Mouse (Mus musculus) limb, embryonic 14.5 days (tissue): ENCODE data around the gene Gm5152. TPM values are rescaled to one million over a fixed set of nuclear protein-coding genes. Genes with fewer than 3 reads are reported as not detected.
"Not testable (repeated sequence)": the region's sequence is repeated elsewhere in the genome, so short reads cannot be mapped to it uniquely, and the experiment has no call there.

Source experiments
- ATAC-seq: fragments of 200-750 bp; cut with Nextera tagmentation; 2 replicates; pipeline ENCODE4 v1.8.0; 2017; ENCODE audit warnings: low read depth, moderate number of reproducible peaks, moderate TSS enrichment; ENCODE audit not compliant: low FRiP score
- DNase-seq: peaks from one replicate; pipeline ENCODE4 v3.0.0-alpha.2; 2015; ENCODE audit warnings: low spot score
- H3K27ac ChIP-seq: fragments of 300-500 bp; sonication (generic); replicated peaks from 2 replicates; pipeline ENCODE4 v1.5.1; 2014; ENCODE audit warnings: low read depth, mild to moderate bottlenecking, low read length, moderate library complexity, mixed read lengths
- H3K27me3 ChIP-seq: fragments of 300-500 bp; sonication (generic); 2 replicates; pipeline ENCODE4 v1.6.1; 2014; ENCODE audit warnings: low read length, mixed read lengths; ENCODE audit not compliant: control insufficient read depth, insufficient read depth
- H3K36me3 ChIP-seq: fragments of 300-500 bp; sonication (generic); 2 replicates; pipeline ENCODE4 v1.6.1; 2014; ENCODE audit warnings: mild to moderate bottlenecking, low read length, moderate library complexity, mixed read lengths; ENCODE audit not compliant: control insufficient read depth, insufficient read depth
- H3K4me1 ChIP-seq: fragments of 300-500 bp; sonication (generic); 2 replicates; pipeline ENCODE4 v1.6.1; 2014; ENCODE audit warnings: antibody characterized with exemption, low read length, mixed read lengths; ENCODE audit not compliant: control insufficient read depth, insufficient read depth
- H3K4me2 ChIP-seq: fragments of 300-500 bp; sonication (generic); replicated peaks from 2 replicates; pipeline ENCODE4 v1.6.1; 2014; ENCODE audit warnings: low read depth, mild to moderate bottlenecking, low read length, moderate library complexity; ENCODE audit not compliant: severe bottlenecking
- H3K4me3 ChIP-seq: fragments of 300-500 bp; sonication (generic); replicated peaks from 2 replicates; pipeline ENCODE4 v1.5.1; 2014; ENCODE audit warnings: low read length
- H3K9ac ChIP-seq: fragments of 300-500 bp; sonication (generic); 2 replicates; pipeline ENCODE4 v1.6.1; 2014; ENCODE audit warnings: mild to moderate bottlenecking, low read depth, low read length, moderate library complexity; ENCODE audit not compliant: severe bottlenecking
- H3K9me3 ChIP-seq: fragments of 300-500 bp; sonication (generic); 2 replicates; pipeline ENCODE4 v1.6.1; 2016; ENCODE audit warnings: low read length; ENCODE audit not compliant: control insufficient read depth
- POLR2A ChIP-seq: fragments of 200-500 bp; IDR thresholded peaks from 2 replicates; pipeline ENCODE4 v1.8.0; 2012; ENCODE audit warnings: inconsistent platforms, mild to moderate bottlenecking, moderate library complexity, borderline replicate concordance; ENCODE audit not compliant: insufficient read depth, insufficient read length; ENCODE audit errors: extremely low read depth
- WGBS: fragments of 180-500 bp; shearing (Covaris S2); extraction: QIAGEN DNeasy Blood & Tissue Kit; methylation state at CpG from one replicate; pipeline ENCODE4 v1.1.7; 2014; 5-methylcytosine and 5-hydroxymethylcytosine counted together
- polyA plus RNA-seq, 2 experiments: library from polyadenylated mRNA; depleted of rRNA in 1 of 2; stranded (reverse) in 1 of 2; unstranded in 1 of 2; fragments of >200 nt; fragmentation: Nextera tagmentation in 1 of 2; extraction: Ambion mirVana in 1 of 2; gene quantifications; 2 replicates each; pipeline versions ENCODE4 v1.2.1 to v1.2.3; 2012 to 2014

The Gm5152 gene
- not detected in 2 replicates for polyA plus RNA-seq (2012; rRNA removed)
- not detected in 2 replicates for polyA plus RNA-seq (2014; fragmentation: Nextera tagmentation; extraction: Ambion mirVana)

- not testable (repeated sequence) for DNase-seq, ATAC-seq, H3K9ac ChIP-seq, H3K4me2 ChIP-seq, H3K4me3 ChIP-seq, H3K27me3 ChIP-seq, H3K27ac ChIP-seq, H3K4me1 ChIP-seq, H3K36me3 ChIP-seq, H3K9me3 ChIP-seq
- WGBS = no CpG with 5 or more reads among the region's 1 CpGs
These were observed at the start of gene Gm5152 for GRCm38 (mm10) chr5:10246426-10246825. TSS of gene Gm5152 (minus strand) at chr5:10246526.

DNA sequence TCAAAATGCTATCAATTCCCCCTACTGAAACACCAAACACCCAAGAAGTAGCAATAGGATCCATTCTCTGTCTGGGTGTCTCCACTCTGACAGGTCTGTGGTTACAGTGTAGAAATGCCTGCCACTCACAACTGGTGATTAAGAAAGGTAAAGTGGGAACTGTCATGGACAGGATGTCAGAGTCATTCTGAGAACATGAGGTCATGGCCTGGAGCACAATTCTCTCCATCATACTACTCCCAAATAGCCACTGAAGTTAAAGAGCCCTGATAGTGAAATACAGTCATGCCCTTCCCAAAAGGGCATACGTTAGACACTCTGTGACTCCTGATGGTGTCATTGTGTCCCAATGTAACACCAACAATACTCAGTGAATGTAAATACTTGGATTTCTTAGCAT lies 8.4 kb upstream of the Gm5152 start:
- H3K9ac ChIP-seq, H3K4me3 ChIP-seq, H3K4me1 ChIP-seq, ATAC-seq, DNase-seq, H3K9me3 ChIP-seq, H3K36me3 ChIP-seq, H3K27me3 ChIP-seq, H3K27ac ChIP-seq, H3K4me2 ChIP-seq: not testable (repeated sequence)
- WGBS = 81% methylated on average over 1 of the region's 1 CpGs

DNA sequence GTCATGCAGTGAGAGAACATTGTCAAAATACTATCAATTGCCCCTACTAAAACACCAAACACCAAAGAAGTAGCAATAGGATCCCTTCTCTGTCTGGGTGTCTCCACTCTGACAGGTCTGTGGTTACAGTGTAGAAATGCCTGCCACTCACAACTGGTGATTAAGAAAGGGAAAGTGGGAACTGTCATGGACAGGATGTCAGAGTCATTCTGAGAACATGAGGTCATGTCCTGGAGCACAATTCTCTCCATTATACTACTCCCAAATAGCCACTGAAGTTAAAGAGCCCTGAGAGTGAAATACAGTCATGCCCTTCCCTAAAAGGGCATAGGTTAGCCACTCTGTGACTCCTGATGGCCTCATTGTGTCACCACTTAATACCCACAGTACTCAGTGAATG lies 556 bp downstream of the Gm5152 start:
- not testable (repeated sequence) for H3K4me3 ChIP-seq, H3K36me3 ChIP-seq, H3K4me1 ChIP-seq, DNase-seq, H3K4me2 ChIP-seq, H3K27ac ChIP-seq, H3K27me3 ChIP-seq, H3K9ac ChIP-seq, H3K9me3 ChIP-seq, ATAC-seq

GRCm38 (mm10) chr5:10240436-10240835 lies 5.9 kb downstream of the Gm5152 start:
- H3K4me2 ChIP-seq, ATAC-seq, H3K4me3 ChIP-seq, H3K27ac ChIP-seq, H3K9me3 ChIP-seq, H3K36me3 ChIP-seq, H3K27me3 ChIP-seq, H3K4me1 ChIP-seq, DNase-seq, H3K9ac ChIP-seq: not testable (repeated sequence)
- 80% methylated on average over 3 of the region's 3 CpGs for WGBS

DNA sequence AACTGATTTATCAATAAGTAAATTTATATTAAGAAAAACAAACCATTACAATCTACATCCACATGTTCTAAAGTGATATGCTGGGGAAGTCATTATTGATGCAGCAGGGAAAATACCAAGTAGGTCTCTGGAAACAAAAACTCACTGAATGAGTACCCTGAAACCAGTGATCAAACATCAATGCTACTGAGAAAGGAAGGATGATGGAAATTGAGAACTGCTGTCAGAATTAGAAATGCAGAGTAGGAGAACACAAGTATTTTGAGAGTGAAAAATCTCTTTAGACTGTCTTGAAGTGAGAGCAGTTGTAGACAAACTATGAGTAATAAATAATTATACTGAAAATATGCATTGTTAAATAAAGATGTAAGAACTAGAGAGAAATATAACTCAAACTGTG lies 26.0 kb downstream of the Gm5152 start:
- Histone ChIP-seq H3K9ac (no peak overlapping the region), H3K4me1 (no peaks in the 10 kb centered on the region), H3K27ac (no peak overlapping the region), H3K27me3 (no peaks in the 10 kb centered on the region), H3K9me3 (no peaks in the 10 kb centered on the region), H3K4me3 (no peak overlapping the region), H3K4me2 (no peak overlapping the region), H3K36me3 (no peaks in the 10 kb centered on the region)
- no peak for DNase-seq
- ATAC-seq = no peak
- TF ChIP-seq POLR2A = no peak

- H3K9ac ChIP-seq = no peak overlapping the region
- H3K27me3 ChIP-seq = no peaks in the 10 kb centered on the region
- H3K4me2 ChIP-seq = no peak overlapping the region
- H3K4me3 ChIP-seq = no peak overlapping the region
- H3K27ac ChIP-seq = no peak overlapping the region
- WGBS = 79% methylated on average over 1 of the region's 1 CpGs
- TF ChIP-seq POLR2A = no peak
- ATAC-seq (no peak), DNase-seq (no peak)
- H3K4me1 ChIP-seq = no peaks in the 10 kb centered on the region
- no peaks in the 10 kb centered on the region for H3K36me3 ChIP-seq
- H3K9me3 ChIP-seq = no peaks in the 10 kb centered on the region
These were observed 43.3 kb downstream of the Gm5152 start for GRCm38 (mm10) chr5:10203067-10203466.
